Mouse (Mus musculus): ENCODE measurements around the gene Col25a1. TPM values are rescaled to one million over a fixed set of nuclear protein-coding genes. Genes with fewer than 3 reads are reported as not detected.

The Col25a1 gene
- polyA plus RNA-seq, 1 experiment from 2014 or later: 3.0 TPM

DNA sequence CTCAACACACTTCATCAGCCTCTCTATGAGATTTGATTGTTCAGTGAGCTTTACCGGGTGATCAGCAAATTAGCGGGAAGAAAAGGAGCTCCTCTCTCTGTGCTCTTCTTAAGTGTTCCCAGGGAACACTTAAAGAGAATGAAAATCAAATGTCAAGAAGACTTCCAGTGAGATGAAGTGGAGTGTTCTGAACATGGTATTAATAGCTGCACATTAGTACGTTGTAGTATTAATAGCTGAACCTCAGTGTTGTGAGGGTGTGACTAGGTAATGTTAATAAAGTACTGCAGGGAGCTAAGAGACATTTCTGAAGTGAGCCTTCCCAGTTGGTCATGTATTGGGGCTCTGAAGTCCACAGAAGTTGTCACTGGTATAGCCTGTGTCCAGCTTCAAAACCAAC, 139.2 kb downstream of the Col25a1 start:
- Histone ChIP-seq H3K9me3 (replicated peaks; ENCODE audit: control insufficient read depth, low read length) (peaks cover 3% of the 10 kb centered on the region), H3K9ac (ENCODE audit: low read depth, low read length) (no peak overlapping the region), H3K4me2 (no peak overlapping the region), H3K36me3 (ENCODE audit: control insufficient read depth, insufficient read depth, low read length) (no peaks in the 10 kb centered on the region; the same call in 1 of the 2 replicates), H3K27ac (ENCODE audit: low read depth, low read length) (no peak overlapping the region), H3K4me1 (ENCODE audit: control insufficient read depth, insufficient read depth, low read length) (no peaks in the 10 kb centered on the region), H3K4me3 (ENCODE audit: low read depth, low read length) (no peak overlapping the region), H3K27me3 (ENCODE audit: control insufficient read depth, insufficient read depth, low read length) (no peaks in the 10 kb centered on the region)
- WGBS (ENCODE audit: insufficient replicate concordance): 85% methylated on average over 3 of the region's 3 CpGs
- ATAC-seq (replicated peaks; ENCODE audit: insufficient number of reproducible peaks, low FRiP score, low TSS enrichment): no peak

DNA sequence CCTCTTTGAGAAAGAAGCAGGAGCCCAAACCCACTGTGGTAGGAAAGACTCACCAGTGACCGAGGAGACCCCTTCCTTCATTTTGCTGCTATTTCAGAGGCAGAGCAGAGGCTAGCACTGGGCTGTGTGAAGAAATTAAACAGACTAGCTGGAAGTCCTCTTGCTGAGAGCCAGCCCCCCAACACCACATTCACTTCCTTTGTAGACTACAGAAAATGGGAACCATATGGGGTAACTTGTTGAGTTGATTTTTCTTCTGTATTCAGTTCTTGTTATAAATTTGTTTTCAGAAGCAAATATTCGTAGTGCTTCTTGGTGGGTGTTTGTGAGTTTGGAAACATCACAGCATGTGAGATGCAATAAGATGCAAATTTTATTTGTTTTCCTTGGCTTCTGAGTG, 142.6 kb downstream of the Col25a1 start:
- WGBS (ENCODE audit: insufficient replicate concordance): 67% methylated on average over 2 of the region's 2 CpGs
- no peak overlapping the region for H3K9ac ChIP-seq (ENCODE audit: low read depth, low read length)
- H3K4me3 ChIP-seq (ENCODE audit: low read depth, low read length): no peak overlapping the region
- H3K9me3 ChIP-seq (replicated peaks; ENCODE audit: control insufficient read depth, low read length): peaks cover 3% of the 10 kb centered on the region
- H3K27ac ChIP-seq (ENCODE audit: low read depth, low read length): no peak overlapping the region
- H3K4me1 ChIP-seq (ENCODE audit: control insufficient read depth, insufficient read depth, low read length): no peaks in the 10 kb centered on the region
- ATAC-seq (replicated peaks; ENCODE audit: insufficient number of reproducible peaks, low FRiP score, low TSS enrichment): no peak
- H3K27me3 ChIP-seq (ENCODE audit: control insufficient read depth, insufficient read depth, low read length): no peaks in the 10 kb centered on the region
- H3K4me2 ChIP-seq: no peak overlapping the region
- H3K36me3 ChIP-seq (ENCODE audit: control insufficient read depth, insufficient read depth, low read length): no peaks in the 10 kb centered on the region; the same call in 1 of the 2 replicates

DNA sequence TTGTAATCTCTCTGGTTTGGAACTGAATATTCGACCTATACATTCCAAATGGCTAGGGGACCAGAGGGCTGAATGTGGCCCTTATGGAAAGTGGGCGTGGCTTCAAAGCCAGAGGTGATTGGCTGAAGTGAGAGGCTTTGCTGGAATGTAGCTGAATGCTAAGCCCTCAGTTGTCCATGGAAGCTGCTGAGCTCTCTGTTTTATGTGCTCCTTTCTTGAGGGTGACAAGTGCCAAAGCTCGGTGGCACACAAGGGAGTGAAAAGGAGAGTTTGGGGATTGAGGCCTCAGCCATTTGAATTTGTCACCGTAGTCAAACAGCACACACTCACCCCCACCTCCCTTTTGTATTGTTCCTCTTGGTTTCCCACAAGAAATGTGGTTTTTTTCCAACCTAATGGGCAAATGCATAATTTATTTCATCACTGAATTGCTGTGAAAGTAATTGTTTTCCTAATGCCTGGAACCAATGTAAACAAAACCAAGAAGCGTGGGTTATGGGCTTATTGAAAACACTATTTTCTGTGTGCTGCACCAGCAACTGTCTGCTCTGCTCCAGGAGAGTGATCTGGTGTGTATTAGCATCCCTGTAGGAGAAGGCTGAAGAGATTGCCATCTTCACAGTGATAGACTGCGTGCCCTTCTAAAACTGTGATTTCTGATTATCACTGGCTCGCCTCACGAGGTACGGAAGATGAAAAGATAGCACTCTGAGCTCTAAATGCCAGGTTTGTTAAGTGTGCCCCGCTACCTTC, 147.2 kb downstream of the Col25a1 start:
- Histone ChIP-seq H3K4me1 (ENCODE audit: control insufficient read depth, insufficient read depth, low read length) (no peaks in the 10 kb centered on the region), H3K9me3 (replicated peaks; ENCODE audit: control insufficient read depth, low read length) (peaks cover 3% of the 10 kb centered on the region; the same call in 1 of the 2 replicates), H3K4me2 (no peak overlapping the region), H3K36me3 (ENCODE audit: control insufficient read depth, insufficient read depth, low read length) (no peaks in the 10 kb centered on the region), H3K27ac (ENCODE audit: low read depth, low read length) (no peak overlapping the region), H3K9ac (ENCODE audit: low read depth, low read length) (no peak overlapping the region), H3K27me3 (ENCODE audit: control insufficient read depth, insufficient read depth, low read length) (no peaks in the 10 kb centered on the region), H3K4me3 (ENCODE audit: low read depth, low read length) (no peak overlapping the region)
- no peak for ATAC-seq (replicated peaks; ENCODE audit: insufficient number of reproducible peaks, low FRiP score, low TSS enrichment)
- WGBS (ENCODE audit: insufficient replicate concordance): 71% methylated on average over 10 of the region's 10 CpGs

DNA sequence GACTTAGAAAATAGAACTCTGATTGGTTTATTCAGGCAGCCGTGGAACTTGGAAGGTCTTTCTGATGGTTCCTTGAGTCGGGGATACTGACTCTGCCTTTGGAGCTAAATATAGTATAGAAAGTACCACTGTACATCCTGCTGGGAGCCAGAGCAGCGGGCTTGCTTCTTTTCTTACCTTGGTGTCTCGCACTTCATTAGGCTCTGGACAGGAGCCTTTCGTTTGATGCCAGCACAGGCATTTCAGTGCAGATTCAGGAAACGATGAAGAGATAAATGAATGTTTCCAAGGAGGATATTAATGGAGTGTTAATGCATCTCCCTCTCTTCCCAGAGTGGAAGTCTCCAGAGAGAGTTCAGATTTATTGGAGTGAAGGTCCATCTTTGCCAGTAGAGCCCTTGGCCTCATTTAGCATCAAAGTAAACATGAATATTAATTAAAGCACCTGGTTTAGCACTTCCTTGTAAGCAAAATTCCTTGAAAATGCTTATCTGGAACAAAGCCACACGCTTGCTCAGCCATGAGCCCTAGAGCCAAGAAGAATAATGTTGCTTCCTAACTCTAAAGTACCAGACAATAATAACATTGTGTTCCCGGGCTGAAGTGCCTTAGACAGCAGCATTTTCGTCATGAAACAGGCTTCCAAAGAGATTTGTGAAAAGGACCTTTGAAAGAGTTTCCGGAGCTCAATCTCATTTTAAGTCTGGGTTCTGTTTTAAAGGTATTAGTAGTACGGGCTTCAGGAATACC, 151.9 kb downstream of the Col25a1 start:
- H3K4me3 ChIP-seq (ENCODE audit: low read depth, low read length): no peak overlapping the region
- H3K4me1 ChIP-seq (ENCODE audit: control insufficient read depth, insufficient read depth, low read length): no peaks in the 10 kb centered on the region
- no peak overlapping the region for H3K4me2 ChIP-seq
- no peaks in the 10 kb centered on the region for H3K36me3 ChIP-seq (ENCODE audit: control insufficient read depth, insufficient read depth, low read length)
- H3K9ac ChIP-seq (ENCODE audit: low read depth, low read length): no peak overlapping the region
- no peak overlapping the region for H3K27ac ChIP-seq (ENCODE audit: low read depth, low read length)
- no peaks in the 10 kb centered on the region for H3K27me3 ChIP-seq (ENCODE audit: control insufficient read depth, insufficient read depth, low read length)
- H3K9me3 ChIP-seq (replicated peaks; ENCODE audit: control insufficient read depth, low read length): no peaks in the 10 kb centered on the region
- WGBS (ENCODE audit: insufficient replicate concordance): 63% methylated on average over 11 of the region's 11 CpGs
- ATAC-seq (replicated peaks; ENCODE audit: insufficient number of reproducible peaks, low FRiP score, low TSS enrichment): no peak

DNA sequence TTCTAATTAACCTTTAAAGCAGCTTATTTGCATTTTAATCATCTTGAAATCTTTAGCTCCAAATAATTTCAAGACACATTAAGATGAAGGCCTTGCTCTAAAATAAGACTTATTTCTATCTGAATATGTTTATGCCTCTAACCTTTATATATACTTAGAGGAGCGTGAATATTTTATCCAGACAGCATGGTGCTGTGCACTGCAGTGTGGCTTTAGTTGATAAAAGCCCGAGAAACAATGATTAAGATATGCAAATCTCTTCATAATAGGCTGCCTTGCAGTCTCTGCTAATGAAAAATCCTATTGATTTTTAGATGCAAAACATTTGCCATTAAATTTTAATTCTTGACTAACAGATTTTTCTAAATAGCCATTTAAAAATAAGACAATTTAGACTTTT, 156.8 kb downstream of the Col25a1 start:
- no peak overlapping the region for H3K27ac ChIP-seq (ENCODE audit: low read depth, low read length)
- H3K27me3 ChIP-seq (ENCODE audit: control insufficient read depth, insufficient read depth, low read length): no peaks in the 10 kb centered on the region
- H3K4me2 ChIP-seq: no peak overlapping the region
- H3K4me1 ChIP-seq (ENCODE audit: control insufficient read depth, insufficient read depth, low read length): no peaks in the 10 kb centered on the region
- H3K4me3 ChIP-seq (ENCODE audit: low read depth, low read length): no peak overlapping the region
- ATAC-seq (replicated peaks; ENCODE audit: insufficient number of reproducible peaks, low FRiP score, low TSS enrichment): no peak
- H3K36me3 ChIP-seq (ENCODE audit: control insufficient read depth, insufficient read depth, low read length): no peaks in the 10 kb centered on the region
- H3K9me3 ChIP-seq (replicated peaks; ENCODE audit: control insufficient read depth, low read length): no peaks in the 10 kb centered on the region
- no peak overlapping the region for H3K9ac ChIP-seq (ENCODE audit: low read depth, low read length)
- 70% methylated on average over 2 of the region's 2 CpGs for WGBS (ENCODE audit: insufficient replicate concordance)

DNA sequence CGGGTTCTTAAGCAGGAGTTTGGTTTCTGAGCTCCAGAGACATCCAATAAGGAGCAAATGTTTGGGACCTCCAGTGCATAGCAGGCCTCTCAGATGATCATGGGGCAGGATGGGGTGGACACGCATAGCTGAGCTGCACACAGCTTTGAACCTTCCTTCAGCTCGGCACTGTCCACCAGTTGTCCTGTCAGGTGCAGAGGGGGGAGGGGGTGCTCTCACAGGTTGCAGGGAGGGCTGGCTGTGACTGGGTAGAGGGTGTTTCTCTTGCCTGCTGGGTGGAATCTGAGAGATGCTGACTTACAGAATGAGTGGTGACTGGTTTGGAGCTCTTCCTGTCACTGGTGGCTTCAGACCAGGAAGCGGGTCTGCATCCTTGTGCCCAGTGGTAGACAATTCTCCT, 157.5 kb downstream of the Col25a1 start:
- Histone ChIP-seq H3K36me3 (ENCODE audit: control insufficient read depth, insufficient read depth, low read length) (no peaks in the 10 kb centered on the region), H3K9ac (ENCODE audit: low read depth, low read length) (no peak overlapping the region), H3K4me1 (ENCODE audit: control insufficient read depth, insufficient read depth, low read length) (no peaks in the 10 kb centered on the region), H3K27me3 (ENCODE audit: control insufficient read depth, insufficient read depth, low read length) (no peaks in the 10 kb centered on the region), H3K27ac (ENCODE audit: low read depth, low read length) (no peak overlapping the region), H3K4me2 (no peak overlapping the region), H3K9me3 (replicated peaks; ENCODE audit: control insufficient read depth, low read length) (no peaks in the 10 kb centered on the region), H3K4me3 (ENCODE audit: low read depth, low read length) (no peak overlapping the region)
- whole genome bisulfite sequencing (ENCODE audit: insufficient replicate concordance): 83% methylated on average over 4 of the region's 4 CpGs
- ATAC-seq (replicated peaks; ENCODE audit: insufficient number of reproducible peaks, low FRiP score, low TSS enrichment): no peak

DNA sequence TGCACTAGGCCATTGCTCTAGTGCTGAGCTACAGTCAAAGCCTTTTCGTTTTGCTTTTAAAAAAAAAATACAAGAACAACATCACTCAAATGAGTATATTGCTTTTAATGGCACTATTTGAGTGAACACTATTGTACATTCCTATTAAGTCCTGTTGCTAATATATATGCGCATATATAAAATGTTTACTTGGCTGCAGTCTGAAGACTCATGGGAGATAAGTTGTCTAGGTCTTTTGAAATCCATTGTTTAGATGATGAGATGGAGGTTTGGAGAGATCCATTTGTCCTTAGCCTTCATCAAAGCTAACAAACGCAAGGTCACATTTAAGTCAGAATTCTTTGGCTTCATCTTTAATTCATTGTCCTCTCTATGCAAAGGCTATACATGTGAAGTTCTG, 157.9 kb downstream of the Col25a1 start:
- H3K9me3 ChIP-seq (replicated peaks; ENCODE audit: control insufficient read depth, low read length): no peaks in the 10 kb centered on the region
- H3K4me2 ChIP-seq: no peak overlapping the region
- H3K27ac ChIP-seq (ENCODE audit: low read depth, low read length): no peak overlapping the region
- 82% methylated on average over 3 of the region's 3 CpGs for WGBS (ENCODE audit: insufficient replicate concordance)
- H3K9ac ChIP-seq (ENCODE audit: low read depth, low read length): no peak overlapping the region
- no peaks in the 10 kb centered on the region for H3K4me1 ChIP-seq (ENCODE audit: control insufficient read depth, insufficient read depth, low read length)
- H3K27me3 ChIP-seq (ENCODE audit: control insufficient read depth, insufficient read depth, low read length): no peaks in the 10 kb centered on the region
- no peaks in the 10 kb centered on the region for H3K36me3 ChIP-seq (ENCODE audit: control insufficient read depth, insufficient read depth, low read length)
- no peak for ATAC-seq (replicated peaks; ENCODE audit: insufficient number of reproducible peaks, low FRiP score, low TSS enrichment)
- H3K4me3 ChIP-seq (ENCODE audit: low read depth, low read length): no peak overlapping the region

DNA sequence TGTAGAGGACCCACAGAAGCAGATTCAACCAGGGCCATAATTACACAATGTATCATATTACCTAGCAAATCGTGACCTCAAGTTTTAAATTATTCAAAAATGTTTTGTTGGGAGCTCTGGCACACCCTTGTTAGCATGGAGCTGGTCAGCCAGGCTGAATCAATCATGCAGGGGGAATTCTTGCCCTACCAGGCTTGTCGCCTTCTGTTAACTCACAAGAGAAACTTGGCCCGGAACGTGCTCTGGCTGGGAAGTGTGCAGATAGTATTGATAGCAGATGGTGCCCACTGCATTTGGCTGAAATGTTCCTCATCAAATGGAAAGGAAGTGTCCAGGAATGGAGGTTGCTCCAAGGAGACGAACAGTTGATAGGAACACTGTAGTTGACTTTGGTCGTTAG, 158.9 kb downstream of the Col25a1 start:
- Histone ChIP-seq H3K9me3 (replicated peaks; ENCODE audit: control insufficient read depth, low read length) (no peaks in the 10 kb centered on the region), H3K9ac (ENCODE audit: low read depth, low read length) (no peak overlapping the region), H3K4me3 (ENCODE audit: low read depth, low read length) (no peak overlapping the region), H3K36me3 (ENCODE audit: control insufficient read depth, insufficient read depth, low read length) (no peaks in the 10 kb centered on the region), H3K4me1 (ENCODE audit: control insufficient read depth, insufficient read depth, low read length) (no peaks in the 10 kb centered on the region), H3K4me2 (no peak overlapping the region), H3K27me3 (ENCODE audit: control insufficient read depth, insufficient read depth, low read length) (no peaks in the 10 kb centered on the region), H3K27ac (ENCODE audit: low read depth, low read length) (no peak overlapping the region)
- ATAC-seq (replicated peaks; ENCODE audit: insufficient number of reproducible peaks, low FRiP score, low TSS enrichment): no peak
- WGBS (ENCODE audit: insufficient replicate concordance): 67% methylated on average over 6 of the region's 6 CpGs
